Mouse (Mus musculus) B cell, adult 2 months (primary cell): ENCODE data around the gene Prps1.
"Not testable (repeated sequence)": the region's sequence is repeated elsewhere in the genome, so short reads cannot be mapped to it uniquely, and the experiment has no call there.

Source experiments
- DNase-seq, 2 experiments: peaks; one replicate each; pipeline ENCODE4 v3.0.0; 2022

The Prps1 gene

GRCm38 (mm10) chrX:140456279-140456731, at the start of gene Prps1:
Gene Prps1, plus strand, starts transcription at chrX:140456613.
- DNase-seq, result peak; percentile 85 to 90

- DNase-seq, result no peak
Observed at GRCm38 (mm10) chrX:140407593-140407992, 48.8 kb upstream of the Prps1 start.

- DNase-seq, result no peak
Observed at GRCm38 (mm10) chrX:140418467-140418866, 37.9 kb upstream of the Prps1 start.

- no peak for DNase-seq
Observed at GRCm38 (mm10) chrX:140427124-140427523, 29.3 kb upstream of the Prps1 start.

GRCm38 (mm10) chrX:140428252-140428651, 28.2 kb upstream of the Prps1 start:
- DNase-seq, result peak; percentile 24 to 39

GRCm38 (mm10) chrX:140429985-140430384, 26.4 kb upstream of the Prps1 start:
- DNase-seq, result no peak

- no peak for DNase-seq
Observed at GRCm38 (mm10) chrX:140430506-140430905, 25.9 kb upstream of the Prps1 start.

GRCm38 (mm10) chrX:140431981-140432380, 24.4 kb upstream of the Prps1 start:
- DNase-seq, result no peak

- DNase-seq, result no peak
Observed at GRCm38 (mm10) chrX:140432786-140433185, 23.6 kb upstream of the Prps1 start.

GRCm38 (mm10) chrX:140437906-140438305, 18.5 kb upstream of the Prps1 start:
- no peak for DNase-seq

GRCm38 (mm10) chrX:140445551-140445950, 10.9 kb upstream of the Prps1 start:
- DNase-seq, result no peak

GRCm38 (mm10) chrX:140450071-140450470, 6.3 kb upstream of the Prps1 start:
- no peak for DNase-seq

- DNase-seq, result no peak
Observed at GRCm38 (mm10) chrX:140456751-140457491, 508 bp downstream of the Prps1 start.

GRCm38 (mm10) chrX:140457502-140457901, 1.1 kb downstream of the Prps1 start:
- DNase-seq, result peak in 1 of 2 experiments; percentile 2

- DNase-seq, result no peak
Observed at GRCm38 (mm10) chrX:140478231-140478630, 21.8 kb downstream of the Prps1 start.

GRCm38 (mm10) chrX:140479171-140479570, 22.8 kb downstream of the Prps1 start:
- peak; percentile 81 to 82 for DNase-seq

GRCm38 (mm10) chrX:140489174-140489573, 32.8 kb downstream of the Prps1 start:
- no peak for DNase-seq

- DNase-seq, result no peak
Observed at GRCm38 (mm10) chrX:140490203-140490602, 33.8 kb downstream of the Prps1 start.

- peak in 1 of 2 experiments; percentile 56 for DNase-seq
Observed at GRCm38 (mm10) chrX:140491884-140492571, 35.6 kb downstream of the Prps1 start.

GRCm38 (mm10) chrX:140493527-140494029, 37.2 kb downstream of the Prps1 start:
- DNase-seq, result peak in 1 of 2 experiments; percentile 7

- no peak for DNase-seq
Observed at GRCm38 (mm10) chrX:140494170-140494569, 37.8 kb downstream of the Prps1 start.

GRCm38 (mm10) chrX:140498431-140498830, 42.0 kb downstream of the Prps1 start:
- DNase-seq, result not testable (repeated sequence)

- no peak for DNase-seq
Observed at GRCm38 (mm10) chrX:140500306-140500705, 43.9 kb downstream of the Prps1 start.
